Mouse (Mus musculus): Measurements from ENCODE around the gene Plcg2.

DNA sequence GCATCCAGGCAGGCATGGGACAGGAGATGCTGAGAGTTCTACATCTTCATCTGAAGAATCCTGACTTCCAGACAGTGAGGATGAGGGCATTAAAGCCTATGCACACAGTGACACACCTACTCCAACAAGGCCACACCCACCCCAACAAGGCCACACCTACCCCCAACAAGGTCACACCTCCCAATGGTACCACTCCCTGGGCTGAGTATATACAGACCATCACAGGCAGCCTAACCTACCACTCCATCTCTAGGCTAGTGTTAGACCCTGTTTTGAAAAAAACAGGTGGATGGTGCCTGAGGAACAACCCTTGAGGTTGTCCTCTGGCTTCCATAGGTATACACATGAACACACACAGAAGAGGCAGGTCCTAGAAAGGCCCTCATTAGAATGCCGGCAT lies 154.2 kb downstream of the Plcg2 start:
- TF ChIP-seq CTCF (IDR thresholded peaks at IDR 0.05; ENCODE audit: low read depth, low read length) (no peak), POLR2A (IDR thresholded peaks at IDR 0.05; ENCODE audit: extremely low read depth, insufficient read depth, low read length) (no peak)

All from liver, adult 2 months (tissue).